Mouse (Mus musculus): ENCODE data around the gene Rbm48.
"Not testable (repeated sequence)": the region's sequence is repeated elsewhere in the genome, so short reads cannot be mapped to it uniquely, and the experiment has no call there.

DNA sequence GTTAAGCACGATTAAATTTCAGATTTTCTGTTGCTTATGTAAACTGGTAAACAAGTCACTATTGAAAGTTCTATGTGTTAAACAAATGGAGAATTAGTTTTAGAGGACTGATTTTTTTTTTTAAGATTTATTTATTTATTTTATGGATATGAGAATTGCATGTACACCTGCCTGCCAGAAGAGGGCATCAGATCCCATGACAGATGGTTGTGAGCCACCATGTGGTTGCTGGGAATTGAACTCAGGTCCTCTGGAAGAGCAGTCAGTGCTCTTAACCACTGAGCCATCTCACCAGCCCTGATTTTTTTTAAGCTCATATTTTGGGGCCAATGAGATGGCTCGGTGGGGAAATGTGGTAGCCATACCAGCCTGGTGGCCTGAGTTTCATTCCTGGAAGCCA, 15.4 kb upstream of the Rbm48 start:
- not testable (repeated sequence) for TF ChIP-seq CTCF, EP300 (IDR thresholded peaks at IDR 0.05; ENCODE audit: low read depth)

Measured in liver, postnatal 0 days (tissue).